ENCODE assay signal across 10 mouse cellular contexts in the genomic region with DNA sequence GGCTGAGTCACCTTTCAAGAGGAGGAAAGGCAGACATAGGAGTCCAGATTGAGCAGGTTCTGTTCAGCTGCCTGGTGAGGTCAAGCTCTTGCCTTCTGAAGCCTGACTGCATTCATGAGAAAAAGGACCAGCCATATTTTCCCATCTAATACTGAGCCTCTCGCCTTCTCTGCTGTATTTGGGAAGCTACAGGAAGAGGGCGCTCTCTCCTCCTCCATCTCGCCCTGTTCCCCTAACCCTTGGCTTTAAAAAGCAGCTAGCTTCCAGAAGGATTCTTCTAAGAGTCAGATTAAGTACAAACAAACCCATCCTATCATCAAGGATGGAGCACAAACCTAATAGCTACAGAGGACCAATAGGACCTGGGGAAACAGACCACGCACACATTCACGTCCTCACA.
DNase-seq lines count a peak whose midpoint lies in the region; ATAC-seq lines count a peak whose summit lies in the region.
"Had no signal": no experiment of that assay in that cellular context is flagged by ENCODE, and none has a peak within 500 bp of the region (broad histone marks: within the 10 kb centered on the region; RNA-seq: fewer than 3 reads in every experiment).

No protein-coding gene starts in this region.

- peak; percentile 7 for DNase-seq in adrenal gland, postnatal 25 days
- DNase-seq in adrenal gland, adult 18-20 months (ENCODE audit: low spot score in 2 of 2): no peak
- DNase-seq in kidney, postnatal 4 days: peak; percentile 29 to 49
- DNase-seq in kidney, adult 9 months: no peak
- DNase-seq in urinary bladder, postnatal 14 days (ENCODE audit: low spot score): peak; percentile 7
- DNase-seq in urinary bladder, postnatal 10 days (ENCODE audit: low spot score): no peak
- peak; percentile 61 for DNase-seq in thymus, postnatal 4 days
- DNase-seq: B cell, adult 2 months; cerebellum, adult 9-11 months had no signal

- no peak for ATAC-seq in granulocyte monocyte progenitor cell, adult 5-6 weeks (replicated peaks; ENCODE audit: poor library complexity, severe bottlenecking)

Comparison
In these comparisons a context has a peak if more than half of its experiments do, and no peak if none do; other contexts are left out.
1. DNase-seq: peak in adrenal gland, postnatal 25 days (single experiment), kidney, postnatal 4 days (2 of 2), urinary bladder, postnatal 14 days (single experiment) and thymus, postnatal 4 days (single experiment); none in adrenal gland, adult 18-20 months (0 of 2), kidney, adult 9 months (single experiment) and urinary bladder, postnatal 10 days (single experiment).